Mouse (Mus musculus) midbrain, postnatal 0 days (tissue): ENCODE measurements at regions not wholly inside any gene's neighbourhood (a gene's known extent, or its start where the extent isn't known, plus 50 kb on each side); places are given as distances from the start of the nearest gene placed in this dataset.
A peak's percentile ranks its signal among the peaks of the same experiment; 100 is the strongest.

Experiments
- ATAC-seq: fragments of 200-750 bp; cut with Nextera tagmentation; 2 replicates; pipeline ENCODE4 v1.8.0; 2017; ENCODE audit warnings: moderate number of reproducible peaks, mild to moderate bottlenecking, moderate TSS enrichment, moderate library complexity; ENCODE audit not compliant: low FRiP score
- DNase-seq: peaks from one replicate; pipeline ENCODE4 v3.0.0-alpha.2; 2015; ENCODE audit warnings: low spot score
- H3K27ac ChIP-seq: fragments of 300-500 bp; sonication (generic); 2 replicates; pipeline ENCODE4 v1.5.1; 2014; ENCODE audit warnings: low read depth, mild to moderate bottlenecking, low read length, mixed read lengths
- H3K27me3 ChIP-seq: fragments of 300-500 bp; sonication (generic); 2 replicates; pipeline ENCODE4 v1.6.1; 2014; ENCODE audit warnings: low read length, control low read depth, mixed read lengths; ENCODE audit not compliant: insufficient read depth
- H3K36me3 ChIP-seq: fragments of 300-500 bp; sonication (generic); 2 replicates; pipeline ENCODE4 v1.6.1; 2014; ENCODE audit warnings: low read length, control low read depth, mixed read lengths; ENCODE audit not compliant: insufficient read depth
- H3K4me1 ChIP-seq: fragments of 300-500 bp; sonication (generic); 2 replicates; pipeline ENCODE4 v1.6.1; 2014; ENCODE audit warnings: mild to moderate bottlenecking, control low read depth, antibody characterized with exemption, low read length, mixed read lengths; ENCODE audit not compliant: insufficient read depth
- H3K4me2 ChIP-seq: fragments of 300-500 bp; sonication (generic); 2 replicates; pipeline ENCODE4 v1.6.1; 2014; ENCODE audit warnings: low read depth, mild to moderate bottlenecking, low read length, mixed read lengths; ENCODE audit not compliant: poor library complexity, severe bottlenecking
- H3K4me3 ChIP-seq: fragments of 300-500 bp; sonication (generic); 2 replicates; pipeline ENCODE4 v1.5.1; 2014; ENCODE audit warnings: low read depth, mild to moderate bottlenecking, low read length, moderate library complexity
- H3K9ac ChIP-seq: fragments of 300-500 bp; sonication (generic); replicated peaks from 2 replicates; pipeline ENCODE4 v1.6.1; 2014; ENCODE audit warnings: mild to moderate bottlenecking, low read length, moderate library complexity, mixed read lengths; ENCODE audit not compliant: poor library complexity, severe bottlenecking
- H3K9me3 ChIP-seq: fragments of 300-500 bp; sonication (generic); 2 replicates; pipeline ENCODE4 v1.6.1; 2016; ENCODE audit warnings: low read length, control low read depth
- CTCF ChIP-seq: IDR thresholded peaks from 2 replicates; pipeline ENCODE4 v1.5.1; 2016; ENCODE audit warnings: antibody characterized with exemption, mild to moderate bottlenecking
- WGBS: fragments of 180-500 bp; shearing (Covaris S2); extraction: QIAGEN DNeasy Blood & Tissue Kit; methylation state at CpG from one replicate; pipeline ENCODE4 v1.1.7; 2014; 5-methylcytosine and 5-hydroxymethylcytosine counted together

DNA sequence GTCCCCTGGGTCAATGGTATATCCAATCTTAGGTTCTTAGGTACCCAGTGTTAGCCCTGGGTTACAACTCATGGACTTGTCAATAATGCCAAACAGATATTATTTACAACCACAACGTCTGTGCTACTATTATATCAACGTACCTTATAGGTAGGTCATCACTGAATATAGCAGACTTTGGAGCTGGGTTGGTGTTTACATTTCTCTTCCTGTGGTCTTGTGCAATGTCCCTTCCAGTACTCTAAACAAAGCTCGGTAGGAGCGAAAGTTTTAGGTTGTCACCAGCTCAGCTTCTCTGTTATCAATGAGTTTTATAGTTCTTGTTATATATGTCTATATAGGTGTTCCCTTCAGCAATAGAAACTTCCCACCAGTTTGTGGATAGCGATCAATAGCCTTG lies 1394.2 kb upstream of the Flrt2 start:
- WGBS: 94% methylated on average over 5 of the region's 5 CpGs
- H3K9me3 ChIP-seq: no peaks in the 10 kb centered on the region
- no peak overlapping the region for H3K4me2 ChIP-seq
- no peaks in the 10 kb centered on the region for H3K36me3 ChIP-seq
- H3K4me1 ChIP-seq: no peaks in the 10 kb centered on the region
- ATAC-seq: no peak
- TF ChIP-seq CTCF: no peak
- H3K9ac ChIP-seq: no peak overlapping the region
- DNase-seq: no peak
- H3K27ac ChIP-seq: no peak overlapping the region
- H3K4me3 ChIP-seq: no peak overlapping the region
- H3K27me3 ChIP-seq: no peaks in the 10 kb centered on the region

DNA sequence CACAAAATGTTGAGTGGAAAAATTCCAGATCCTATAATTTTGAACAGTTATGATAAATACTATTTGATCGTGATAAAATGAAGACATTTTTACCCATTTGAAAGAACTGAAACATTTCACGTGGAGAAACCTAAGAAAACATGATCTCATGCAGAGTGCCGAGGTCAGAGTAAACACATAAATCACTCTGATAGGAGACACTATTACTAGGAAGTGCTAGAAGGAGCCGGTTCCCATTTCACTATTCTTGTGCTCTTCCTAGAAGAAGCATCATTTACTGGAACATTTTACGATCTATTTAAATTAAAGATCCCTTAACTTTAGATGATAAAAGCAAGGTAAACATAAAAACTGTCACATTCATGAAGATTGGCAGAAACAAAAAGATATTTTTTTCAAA lies 1359.7 kb upstream of the Flrt2 start:
- 83% methylated on average over 5 of the region's 5 CpGs for WGBS
- Histone ChIP-seq H3K9ac (no peak overlapping the region), H3K36me3 (no peaks in the 10 kb centered on the region), H3K4me2 (no peak overlapping the region), H3K27me3 (no peaks in the 10 kb centered on the region), H3K4me3 (no peak overlapping the region), H3K4me1 (no peaks in the 10 kb centered on the region), H3K27ac (no peak overlapping the region), H3K9me3 (no peaks in the 10 kb centered on the region)
- TF ChIP-seq CTCF: no peak
- DNase-seq (no peak), ATAC-seq (no peak)

DNA sequence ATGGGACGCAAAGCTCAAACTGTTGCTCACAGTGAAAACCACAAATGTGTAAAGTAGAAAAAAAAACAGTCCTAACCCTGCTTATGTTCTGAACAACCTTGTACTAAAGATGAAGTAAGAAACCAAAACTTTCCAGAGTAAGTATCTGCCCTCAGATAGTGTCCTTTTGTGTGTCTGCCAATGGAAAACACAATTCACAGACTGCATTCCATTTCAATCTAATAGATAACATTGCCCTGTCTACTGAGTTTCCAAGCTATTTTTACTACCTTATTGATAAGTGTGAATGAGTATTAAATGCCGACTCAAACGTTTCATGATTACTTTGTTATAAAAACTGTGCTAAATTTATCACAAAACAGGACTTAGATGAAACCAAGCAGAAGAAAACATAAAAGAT lies 1357.4 kb upstream of the Flrt2 start:
- no peak for TF ChIP-seq CTCF
- 89% methylated on average over 3 of the region's 3 CpGs for WGBS

DNA sequence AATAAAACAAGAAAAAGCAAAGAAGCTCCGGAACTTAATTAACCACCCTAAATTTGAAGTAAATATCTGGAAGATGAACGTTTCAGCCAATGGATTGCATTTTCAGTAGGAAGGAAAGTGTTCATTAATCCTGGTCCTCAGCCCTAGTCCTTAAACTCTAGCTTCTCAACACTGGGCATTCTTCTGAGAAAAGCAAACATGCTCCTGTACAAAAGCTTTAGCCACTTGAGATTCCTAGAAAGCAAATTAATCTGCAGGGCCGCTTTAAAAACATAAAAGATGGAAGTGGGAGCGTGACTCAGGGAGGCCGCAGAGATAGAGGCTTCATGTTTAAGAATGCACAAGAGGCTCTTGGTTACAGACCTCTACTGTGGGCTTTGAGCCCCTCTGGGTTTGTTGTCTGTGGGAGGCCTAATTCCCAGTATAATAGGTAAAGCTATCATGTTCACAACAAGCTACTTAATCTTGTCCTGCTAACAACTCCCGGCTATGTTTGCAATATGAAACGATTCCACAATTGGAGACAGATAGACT lies 1342.3 kb upstream of the Flrt2 start:
- H3K9ac ChIP-seq: no peak overlapping the region
- H3K4me2 ChIP-seq: no peak overlapping the region
- no peak overlapping the region for H3K4me3 ChIP-seq
- no peak overlapping the region for H3K27ac ChIP-seq
- H3K4me1 ChIP-seq: no peaks in the 10 kb centered on the region
- no peaks in the 10 kb centered on the region for H3K27me3 ChIP-seq
- H3K36me3 ChIP-seq: no peaks in the 10 kb centered on the region
- no peaks in the 10 kb centered on the region for H3K9me3 ChIP-seq
- 29% methylated on average over 7 of the region's 7 CpGs for WGBS
- no peak for DNase-seq
- no peak for TF ChIP-seq CTCF
- no peak for ATAC-seq

More for the DNA sequence above, 1357.4 kb upstream of the Flrt2 start:
- Histone ChIP-seq H3K4me2 (no peak overlapping the region), H3K27ac (no peak overlapping the region), H3K9me3 (no peaks in the 10 kb centered on the region), H3K27me3 (no peaks in the 10 kb centered on the region), H3K9ac (no peak overlapping the region), H3K4me1 (no peaks in the 10 kb centered on the region), H3K4me3 (no peak overlapping the region), H3K36me3 (no peaks in the 10 kb centered on the region)
- ATAC-seq (no peak), DNase-seq (no peak)

DNA sequence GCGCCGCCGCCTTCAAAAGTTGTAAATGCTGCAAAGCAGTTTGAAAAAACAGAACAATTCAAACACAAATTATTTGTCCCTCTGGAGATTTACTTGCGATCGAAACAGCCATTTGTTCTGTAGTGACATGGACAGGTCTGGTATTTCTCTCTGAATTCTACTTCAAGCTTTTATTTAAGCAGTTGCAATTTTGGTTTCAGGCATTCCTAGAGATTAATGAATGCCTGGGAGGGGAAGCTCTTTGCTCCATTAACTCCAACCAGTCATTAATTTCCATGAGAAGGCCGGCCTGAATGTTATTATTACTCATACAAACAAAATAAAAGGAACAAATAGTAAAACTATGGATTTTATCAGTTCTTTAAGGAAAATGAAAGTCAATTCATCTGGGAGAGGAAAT lies 1327.8 kb upstream of the Flrt2 start:
- no peak for ATAC-seq
- Histone ChIP-seq H3K36me3 (no peaks in the 10 kb centered on the region), H3K27me3 (no peaks in the 10 kb centered on the region), H3K4me2 (no peak overlapping the region), H3K9me3 (no peaks in the 10 kb centered on the region), H3K4me1 (no peaks in the 10 kb centered on the region), H3K9ac (no peak overlapping the region), H3K27ac (no peak overlapping the region), H3K4me3 (no peak overlapping the region)
- 73% methylated on average over 6 of the region's 6 CpGs for WGBS
- no peak for DNase-seq
- TF ChIP-seq CTCF: no peak

DNA sequence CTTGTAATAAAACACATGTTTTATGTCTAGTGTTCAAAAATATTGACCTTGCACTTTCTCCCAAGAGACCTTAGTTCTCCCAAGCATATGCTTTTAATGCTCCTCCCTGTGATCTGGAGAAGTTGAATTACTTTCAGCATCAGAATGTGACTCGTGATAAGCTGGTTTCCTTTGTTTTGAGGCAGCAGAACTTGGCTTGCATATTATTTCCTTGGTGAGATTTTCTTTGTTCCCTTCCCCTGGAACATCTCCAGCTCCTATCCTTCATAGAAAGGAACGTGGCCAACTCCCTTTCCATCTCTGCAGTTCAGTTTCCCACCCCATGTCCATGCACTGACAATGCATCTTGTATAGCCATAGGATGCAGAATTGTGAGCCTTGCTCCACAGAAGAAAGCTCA lies 1292.0 kb upstream of the Flrt2 start:
- H3K36me3 ChIP-seq: no peaks in the 10 kb centered on the region
- H3K27ac ChIP-seq: no peak overlapping the region
- ATAC-seq (no peak), DNase-seq (peak; percentile 1)
- H3K9ac ChIP-seq: no peak overlapping the region
- WGBS: 50% methylated on average over 2 of the region's 2 CpGs
- no peak overlapping the region for H3K4me3 ChIP-seq
- no peak for TF ChIP-seq CTCF
- no peaks in the 10 kb centered on the region for H3K4me1 ChIP-seq
- H3K27me3 ChIP-seq: no peaks in the 10 kb centered on the region
- H3K4me2 ChIP-seq: no peak overlapping the region
- H3K9me3 ChIP-seq: no peaks in the 10 kb centered on the region
